Mouse (Mus musculus): ENCODE results near the gene Cdk20. TPM values are rescaled to one million over a fixed set of nuclear protein-coding genes. Genes with fewer than 3 reads are reported as not detected.

The Cdk20 gene
- polyA plus RNA-seq, 1 experiment = not detected

GRCm38 (mm10) chr13:64416955-64417601 is 15.0 kb upstream of the Cdk20 start:
- Histone ChIP-seq H3K4me1 (ENCODE audit: control insufficient read depth, insufficient read depth, low read length) (no peaks in the 10 kb centered on the region), H3K27ac (ENCODE audit: insufficient read depth, low read depth, low read length) (no peak overlapping the region), H3K4me3 (ENCODE audit: insufficient read depth, low read depth, low read length) (no peak overlapping the region)
- no peak for TF ChIP-seq POLR2A (IDR thresholded peaks at IDR 0.05; ENCODE audit: insufficient read depth, low read depth, low read length)
- no peak for TF ChIP-seq CTCF (IDR thresholded peaks at IDR 0.05; ENCODE audit: insufficient read depth, low read depth, low read length)
- 56% methylated on average over 5 of the region's 5 CpGs for WGBS

DNA sequence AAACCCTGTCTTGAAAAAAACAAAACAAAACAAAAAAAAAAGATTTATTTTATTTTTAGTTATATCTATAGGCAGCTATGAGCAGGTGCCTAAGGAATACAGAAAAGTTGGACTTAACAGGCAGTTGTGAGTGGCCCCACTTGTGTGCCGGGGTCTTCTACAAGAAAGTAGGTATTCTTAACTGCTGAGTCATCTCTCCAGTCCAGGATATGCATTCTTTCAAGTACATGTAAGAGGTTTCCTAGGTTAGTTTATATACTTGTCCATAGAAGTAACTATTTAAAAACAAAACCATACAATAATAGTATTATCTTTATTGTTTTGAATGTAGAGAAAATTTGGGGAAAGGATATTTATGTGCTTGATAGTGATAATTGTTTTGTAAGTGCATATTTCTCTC is 11.3 kb upstream of the Cdk20 start:
- Histone ChIP-seq H3K4me1 (ENCODE audit: control insufficient read depth, insufficient read depth, low read length) (no peaks in the 10 kb centered on the region), H3K27ac (ENCODE audit: insufficient read depth, low read depth, low read length) (no peak overlapping the region), H3K4me3 (ENCODE audit: insufficient read depth, low read depth, low read length) (no peak overlapping the region)
- WGBS = 95% methylated on average over 1 of the region's 1 CpGs
- TF ChIP-seq POLR2A (IDR thresholded peaks at IDR 0.05; ENCODE audit: insufficient read depth, low read depth, low read length) (no peak), CTCF (IDR thresholded peaks at IDR 0.05; ENCODE audit: insufficient read depth, low read depth, low read length) (no peak)

DNA sequence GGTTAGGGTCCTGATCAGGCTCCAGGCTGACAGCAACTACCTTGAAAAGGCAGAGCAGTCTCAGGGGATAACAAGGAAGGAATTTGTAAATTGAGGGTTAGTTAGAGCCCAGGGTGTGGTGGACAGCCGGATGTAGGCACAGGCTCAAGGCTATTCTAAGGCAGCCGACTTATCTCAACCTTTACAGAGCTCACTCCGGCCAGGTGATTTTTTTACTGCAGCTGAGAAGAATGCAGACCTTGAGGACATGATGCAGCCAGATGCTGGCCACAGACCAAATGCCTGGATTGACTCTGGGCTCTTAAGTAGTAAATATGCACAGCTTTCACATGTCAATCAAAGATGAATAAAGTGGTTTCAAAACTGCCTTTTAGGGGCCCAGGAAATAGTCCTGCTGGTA is 10.7 kb upstream of the Cdk20 start:
- Histone ChIP-seq H3K4me3 (ENCODE audit: insufficient read depth, low read depth, low read length) (no peak overlapping the region), H3K4me1 (ENCODE audit: control insufficient read depth, insufficient read depth, low read length) (no peaks in the 10 kb centered on the region), H3K27ac (ENCODE audit: insufficient read depth, low read depth, low read length) (no peak overlapping the region)
- TF ChIP-seq CTCF (IDR thresholded peaks at IDR 0.05; ENCODE audit: insufficient read depth, low read depth, low read length) (no peak), POLR2A (IDR thresholded peaks at IDR 0.05; ENCODE audit: insufficient read depth, low read depth, low read length) (no peak)
- 60% methylated on average over 3 of the region's 3 CpGs for WGBS

DNA sequence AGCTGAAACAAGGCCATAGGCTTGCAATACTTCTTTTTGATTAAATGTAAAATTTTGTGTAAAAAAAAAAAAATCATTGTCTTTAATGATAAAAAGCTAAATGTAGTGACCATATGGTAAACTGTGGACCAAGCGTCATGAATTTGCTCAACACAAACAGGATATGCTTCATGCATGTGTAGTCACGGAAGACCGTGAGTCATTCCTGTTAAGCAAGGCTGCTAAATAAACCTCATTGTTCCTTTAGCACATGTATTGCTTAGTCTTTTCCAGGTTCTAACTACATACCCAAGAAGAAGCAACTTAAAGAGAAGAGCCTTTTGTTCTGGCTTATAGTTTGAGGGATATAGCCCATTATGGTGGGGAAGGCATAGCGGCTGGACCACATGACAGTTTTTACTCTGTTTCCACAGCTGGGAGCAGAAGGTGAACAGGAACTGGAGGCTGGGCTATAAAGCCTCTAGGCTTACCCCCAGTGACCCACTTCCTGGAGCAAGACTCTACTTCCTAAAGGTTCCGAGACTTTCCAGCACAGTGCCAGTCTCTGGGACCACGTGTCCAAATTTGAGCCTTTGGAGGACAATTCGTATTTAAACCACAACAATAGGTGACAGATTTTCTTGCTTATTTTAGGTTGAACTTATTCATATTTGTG is 10.0 kb upstream of the Cdk20 start:
- Histone ChIP-seq H3K27ac (ENCODE audit: insufficient read depth, low read depth, low read length) (no peak overlapping the region), H3K4me1 (ENCODE audit: control insufficient read depth, insufficient read depth, low read length) (no peaks in the 10 kb centered on the region), H3K4me3 (ENCODE audit: insufficient read depth, low read depth, low read length) (no peak overlapping the region)
- 84% methylated on average over 7 of the region's 7 CpGs for WGBS
- no peak for TF ChIP-seq POLR2A (IDR thresholded peaks at IDR 0.05; ENCODE audit: insufficient read depth, low read depth, low read length)
- no peak for TF ChIP-seq CTCF (IDR thresholded peaks at IDR 0.05; ENCODE audit: insufficient read depth, low read depth, low read length)

GRCm38 (mm10) chr13:64422607-64422957 is 9.5 kb upstream of the Cdk20 start:
- WGBS = 91% methylated on average over 6 of the region's 6 CpGs

GRCm38 (mm10) chr13:64424347-64424746 is 7.8 kb upstream of the Cdk20 start:
- Histone ChIP-seq H3K4me1 (ENCODE audit: control insufficient read depth, insufficient read depth, low read length) (no peaks in the 10 kb centered on the region), H3K27ac (ENCODE audit: insufficient read depth, low read depth, low read length) (no peak overlapping the region), H3K4me3 (ENCODE audit: insufficient read depth, low read depth, low read length) (no peak overlapping the region)
- TF ChIP-seq POLR2A (IDR thresholded peaks at IDR 0.05; ENCODE audit: insufficient read depth, low read depth, low read length) (no peak), CTCF (IDR thresholded peaks at IDR 0.05; ENCODE audit: insufficient read depth, low read depth, low read length) (no peak)
- WGBS = 78% methylated on average over 3 of the region's 3 CpGs

More at GRCm38 (mm10) chr13:64422607-64422957, 9.5 kb upstream of the Cdk20 start:
- H3K4me3 ChIP-seq (ENCODE audit: insufficient read depth, low read depth, low read length) = no peak overlapping the region
- no peak overlapping the region for H3K27ac ChIP-seq (ENCODE audit: insufficient read depth, low read depth, low read length)
- no peak for TF ChIP-seq CTCF (IDR thresholded peaks at IDR 0.05; ENCODE audit: insufficient read depth, low read depth, low read length)
- TF ChIP-seq POLR2A (IDR thresholded peaks at IDR 0.05; ENCODE audit: insufficient read depth, low read depth, low read length) = no peak
- no peaks in the 10 kb centered on the region for H3K4me1 ChIP-seq (ENCODE audit: control insufficient read depth, insufficient read depth, low read length)

- H3K4me3 ChIP-seq (ENCODE audit: insufficient read depth, low read depth, low read length) = no peak overlapping the region
- no peak overlapping the region for H3K27ac ChIP-seq (ENCODE audit: insufficient read depth, low read depth, low read length)
- TF ChIP-seq CTCF (IDR thresholded peaks at IDR 0.05; ENCODE audit: insufficient read depth, low read depth, low read length) = no peak
- TF ChIP-seq POLR2A (IDR thresholded peaks at IDR 0.05; ENCODE audit: insufficient read depth, low read depth, low read length) = no peak
- H3K4me1 ChIP-seq (ENCODE audit: control insufficient read depth, insufficient read depth, low read length) = no peaks in the 10 kb centered on the region
- whole genome bisulfite sequencing = 48% methylated on average over 1 of the region's 1 CpGs
These were observed 6.8 kb upstream of the Cdk20 start for GRCm38 (mm10) chr13:64425280-64425679.

- Histone ChIP-seq H3K27ac (ENCODE audit: insufficient read depth, low read depth, low read length) (no peak overlapping the region), H3K4me1 (ENCODE audit: control insufficient read depth, insufficient read depth, low read length) (no peaks in the 10 kb centered on the region), H3K4me3 (ENCODE audit: insufficient read depth, low read depth, low read length) (no peak overlapping the region)
- 8% methylated on average over 1 of the region's 1 CpGs for WGBS
- TF ChIP-seq POLR2A (IDR thresholded peaks at IDR 0.05; ENCODE audit: insufficient read depth, low read depth, low read length) = no peak
- TF ChIP-seq CTCF (IDR thresholded peaks at IDR 0.05; ENCODE audit: insufficient read depth, low read depth, low read length) = no peak
These were observed 2.8 kb upstream of the Cdk20 start for GRCm38 (mm10) chr13:64429328-64429727.

DNA sequence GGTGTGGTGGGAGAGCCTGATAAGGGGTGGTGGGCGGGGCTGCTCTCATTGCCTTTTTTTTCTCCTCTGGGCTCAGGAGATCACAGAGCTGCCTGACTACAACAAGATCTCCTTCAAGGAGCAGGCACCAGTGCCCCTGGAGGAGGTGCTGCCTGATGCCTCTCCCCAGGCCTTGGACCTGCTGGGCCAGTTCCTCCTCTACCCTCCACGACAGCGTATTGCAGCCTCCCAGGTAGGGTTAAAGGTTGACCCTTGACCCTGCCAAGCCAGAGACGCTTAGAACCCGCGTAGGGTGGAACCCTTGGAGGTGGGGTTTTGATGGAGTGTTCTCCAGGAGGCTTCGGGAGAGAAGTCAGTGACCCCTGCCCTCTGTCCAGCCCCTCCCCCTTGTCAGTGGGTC is 5.7 kb downstream of the Cdk20 start:
- no peak overlapping the region for H3K27ac ChIP-seq (ENCODE audit: insufficient read depth, low read depth, low read length)
- TF ChIP-seq POLR2A (IDR thresholded peaks at IDR 0.05; ENCODE audit: insufficient read depth, low read depth, low read length) (no peak), CTCF (IDR thresholded peaks at IDR 0.05; ENCODE audit: insufficient read depth, low read depth, low read length) (no peak)
- 80% methylated on average over 7 of the region's 7 CpGs for WGBS

More for the DNA sequence above, 5.7 kb downstream of the Cdk20 start:
- H3K4me3 ChIP-seq (ENCODE audit: insufficient read depth, low read depth, low read length) = no peak overlapping the region
- H3K4me1 ChIP-seq (ENCODE audit: control insufficient read depth, insufficient read depth, low read length) = peaks cover 5% of the 10 kb centered on the region
